Mouse (Mus musculus) ovary, postnatal 14 days (tissue): Measurements from ENCODE around the gene Kcnt2.
A peak's percentile ranks its signal among the peaks of the same experiment; 100 is the strongest.

ENCODE experiments used
- DNase-seq: peaks from one replicate; pipeline ENCODE4 v3.0.0; 2022; ENCODE audit warnings: low spot score

Gene Kcnt2

DNA sequence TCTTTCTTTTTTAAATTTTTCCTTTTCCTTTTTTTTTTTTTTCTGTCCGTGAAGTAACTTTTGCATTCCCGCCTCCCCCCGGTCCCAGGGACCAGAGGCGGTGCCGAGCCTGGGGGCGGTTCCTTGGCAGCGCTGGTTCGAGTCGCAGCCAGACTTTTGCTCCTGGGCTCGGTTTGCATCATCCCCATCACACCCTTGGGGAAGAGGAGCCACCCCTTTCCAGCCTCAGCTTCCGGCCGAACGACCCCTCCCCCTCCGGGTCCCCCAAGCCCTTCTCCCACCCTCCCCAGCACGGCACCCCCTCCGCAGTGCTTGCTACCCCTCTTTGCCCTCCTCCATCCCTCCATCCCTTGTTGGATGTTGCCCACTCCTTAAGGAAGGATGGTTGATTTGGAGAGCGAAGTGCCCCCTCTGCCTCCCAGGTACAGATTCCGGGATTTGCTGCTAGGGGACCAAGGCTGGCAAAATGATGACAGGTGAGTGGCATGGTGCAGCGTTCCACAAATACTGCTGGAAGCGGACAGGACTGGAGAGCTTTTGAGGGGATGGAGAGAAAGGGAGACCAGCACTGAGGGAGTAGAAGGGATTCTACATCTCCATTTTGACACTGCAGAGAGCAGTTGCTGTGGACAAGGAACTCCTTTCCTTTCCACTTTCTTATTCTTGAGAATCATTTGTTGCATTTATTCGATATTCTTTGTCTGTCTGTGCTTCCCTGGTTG, at the start of gene Kcnt2:
TSS of gene Kcnt2 (plus strand) at position 283 of the 722 bp plus-strand sequence.
- DNase-seq: peak; percentile 25

DNA sequence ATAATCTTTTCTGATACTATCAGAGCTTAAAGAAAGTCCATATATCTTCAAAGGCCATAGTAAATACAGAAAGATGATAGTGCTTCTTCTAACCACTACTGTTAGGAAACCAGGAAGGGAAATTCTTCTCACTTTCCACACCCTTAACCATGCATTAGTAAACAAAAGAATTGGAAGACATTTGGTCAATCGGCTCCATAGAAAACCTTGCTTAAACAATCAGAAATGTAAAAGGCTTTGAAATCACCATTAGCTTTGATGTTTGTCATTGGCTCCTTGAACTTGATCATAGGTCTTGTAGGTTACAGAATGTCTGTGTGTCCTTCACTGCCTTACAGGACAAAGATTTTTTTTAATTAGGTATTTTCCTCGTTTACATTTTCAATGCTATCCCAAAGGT, 40.6 kb upstream of the Kcnt2 start:
- DNase-seq: no peak

DNA sequence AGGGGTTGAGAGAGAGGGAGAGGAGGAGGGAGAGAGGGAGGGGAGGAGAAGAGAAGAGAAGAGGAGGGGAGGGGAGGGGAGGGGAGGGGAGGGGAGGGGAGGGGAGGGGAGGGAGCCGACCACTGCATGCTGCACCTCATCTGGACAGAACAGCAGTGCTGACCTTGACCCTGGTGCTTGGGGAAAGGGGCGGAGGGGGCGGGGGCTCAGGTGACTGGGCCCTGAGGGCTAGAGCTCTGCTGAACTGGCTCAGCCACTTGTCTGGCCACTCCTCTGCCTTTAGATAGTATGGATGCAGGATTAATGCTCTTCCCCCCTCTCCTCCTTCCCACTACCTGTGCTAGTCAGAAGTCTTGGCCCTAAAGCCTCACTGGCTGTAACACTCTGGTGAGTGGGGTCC, 20.7 kb upstream of the Kcnt2 start:
- DNase-seq: no peak

DNA sequence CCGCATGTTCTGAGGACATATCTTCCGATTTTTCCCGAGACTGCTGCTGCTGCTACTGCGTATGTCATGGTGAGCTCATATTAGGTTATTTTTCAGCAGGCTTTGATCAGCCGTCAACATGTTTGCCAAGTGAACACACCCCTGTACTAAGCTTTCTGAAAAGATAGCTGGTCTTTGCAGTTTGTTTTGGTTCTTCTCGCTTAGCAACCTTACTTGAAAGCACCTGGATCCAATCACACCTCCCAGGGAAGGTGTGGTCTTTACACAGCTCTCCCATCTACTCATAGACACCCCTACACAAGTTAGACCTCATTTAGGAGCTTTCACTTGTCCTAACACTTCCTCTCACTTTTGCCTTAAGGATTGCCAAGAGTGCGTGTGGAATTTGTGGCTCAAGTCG, 19.3 kb upstream of the Kcnt2 start:
- no peak for DNase-seq

DNA sequence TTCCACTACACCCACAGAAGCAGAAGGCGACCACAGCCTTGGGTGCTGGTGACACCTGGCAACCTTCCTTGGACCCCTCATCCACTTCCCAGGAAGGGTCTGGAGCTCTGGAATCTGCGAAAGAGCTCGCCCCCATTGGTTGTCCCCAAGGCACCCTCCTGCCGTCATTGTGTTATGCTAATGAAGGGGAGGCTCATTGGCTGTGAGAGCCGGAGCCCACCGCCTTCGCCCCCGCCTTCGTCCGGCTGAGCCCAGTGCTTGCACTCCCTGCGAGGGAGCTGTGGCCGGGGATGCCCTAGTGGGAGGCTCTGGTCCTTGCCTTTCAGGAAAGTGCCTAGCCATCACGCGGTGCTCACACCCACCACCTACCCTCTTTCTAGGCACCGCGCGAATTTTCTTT, 493 bp upstream of the Kcnt2 start:
- peak; percentile 50 for DNase-seq

DNA sequence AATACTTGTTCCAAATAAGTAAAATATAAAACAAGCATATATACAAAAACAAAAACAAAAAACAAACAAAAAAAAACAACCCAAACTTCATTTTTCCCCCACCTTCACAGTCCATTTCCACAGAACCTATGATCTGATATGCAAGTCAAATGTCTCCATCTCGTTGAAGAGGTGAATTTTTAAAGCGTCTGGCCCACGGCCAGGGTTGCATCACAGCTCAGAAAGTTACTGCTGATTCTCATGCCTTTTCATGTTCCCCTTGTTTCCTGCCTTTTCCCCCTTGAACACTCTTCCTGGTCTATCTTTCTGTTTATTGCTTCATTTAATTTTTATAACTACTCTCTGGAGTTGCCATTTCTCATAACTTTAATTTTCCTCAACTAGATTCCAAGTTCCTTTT, 18.7 kb downstream of the Kcnt2 start:
- no peak for DNase-seq

DNA sequence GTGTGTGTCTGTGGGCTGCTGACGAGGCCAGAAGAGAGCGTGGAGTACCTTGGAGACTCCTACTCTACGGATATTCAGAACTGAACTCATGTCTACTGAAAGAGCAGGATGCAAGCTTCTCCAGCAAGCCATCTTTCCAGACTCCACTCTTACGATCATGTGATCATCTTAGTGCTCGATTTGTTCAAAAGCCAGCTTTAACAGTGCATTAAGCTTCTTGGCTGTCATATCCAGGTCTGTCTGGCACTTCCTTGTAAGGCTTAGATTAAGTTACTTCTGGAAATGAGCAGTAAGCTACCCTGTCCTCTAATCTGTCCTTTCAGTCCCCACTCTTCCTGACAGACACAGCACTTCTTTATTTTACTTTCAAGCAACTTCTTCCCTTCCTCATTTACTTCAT, 20.1 kb downstream of the Kcnt2 start:
- no peak for DNase-seq

DNA sequence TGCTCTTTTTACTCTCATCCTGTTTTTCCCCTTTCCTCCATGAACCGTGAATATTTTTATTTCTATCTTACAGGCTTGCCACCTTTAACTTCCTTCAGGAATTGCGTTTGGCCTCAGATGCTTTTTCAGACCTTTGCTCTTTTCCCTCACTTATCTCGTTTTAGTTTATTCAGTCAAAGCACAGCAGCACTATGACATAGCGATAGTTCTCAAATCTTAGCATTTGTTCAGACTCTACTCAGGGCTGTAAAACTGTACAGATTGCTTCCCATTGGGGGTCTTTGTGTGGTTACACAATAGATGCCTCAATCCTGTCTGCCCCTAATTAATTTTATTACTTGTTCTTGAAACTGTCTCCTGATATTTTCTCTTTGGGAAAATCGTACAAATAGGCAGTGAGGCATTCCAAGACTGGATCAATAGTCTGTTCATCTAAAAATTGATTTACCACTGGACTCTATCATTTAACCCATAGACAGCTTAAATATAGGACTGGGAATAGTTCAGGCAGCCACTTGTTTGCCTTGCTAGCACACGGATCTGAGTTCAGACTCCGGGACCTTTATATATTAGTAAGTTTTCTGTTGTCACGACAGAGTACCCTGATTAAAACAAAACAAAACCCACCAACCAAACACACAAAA, 20.8 kb downstream of the Kcnt2 start:
- DNase-seq: no peak

DNA sequence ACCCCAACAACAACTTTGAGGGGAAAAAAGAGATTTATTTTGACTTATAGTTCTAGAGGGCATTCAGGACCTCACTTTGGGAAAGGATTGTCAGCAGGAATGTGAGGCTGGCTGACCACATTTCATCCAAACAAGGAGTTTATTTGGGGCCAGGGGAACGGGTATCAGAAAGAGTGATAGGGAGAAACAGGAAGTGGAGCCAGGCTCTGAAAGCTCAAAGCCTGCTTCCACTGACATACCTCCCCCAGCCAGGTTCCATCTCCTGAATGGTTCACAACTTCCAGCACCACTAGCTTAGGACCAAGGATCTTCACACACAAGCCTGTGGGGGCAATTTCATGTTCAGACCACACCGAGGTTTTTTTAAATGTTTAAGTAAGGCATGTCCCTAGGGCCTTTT, 21.3 kb downstream of the Kcnt2 start:
- no peak for DNase-seq

DNA sequence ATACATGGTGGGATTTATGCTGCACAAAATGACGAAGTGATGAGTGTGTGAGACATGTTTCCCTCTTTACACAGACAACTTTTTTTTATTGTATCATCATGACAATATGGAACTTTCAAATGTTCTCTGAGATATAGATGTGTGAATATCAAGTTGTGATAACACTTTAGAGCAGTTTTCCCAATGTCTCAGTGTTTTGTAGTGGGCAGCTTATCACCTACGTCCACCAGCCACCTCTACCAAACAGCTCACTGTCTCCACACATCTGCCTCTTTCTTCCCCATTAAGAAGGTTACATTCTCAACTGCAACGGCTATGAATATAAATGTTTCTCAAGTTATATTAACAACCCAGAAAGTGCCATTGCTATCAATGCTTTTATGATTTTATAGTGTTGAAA, 27.7 kb downstream of the Kcnt2 start:
- DNase-seq: no peak

DNA sequence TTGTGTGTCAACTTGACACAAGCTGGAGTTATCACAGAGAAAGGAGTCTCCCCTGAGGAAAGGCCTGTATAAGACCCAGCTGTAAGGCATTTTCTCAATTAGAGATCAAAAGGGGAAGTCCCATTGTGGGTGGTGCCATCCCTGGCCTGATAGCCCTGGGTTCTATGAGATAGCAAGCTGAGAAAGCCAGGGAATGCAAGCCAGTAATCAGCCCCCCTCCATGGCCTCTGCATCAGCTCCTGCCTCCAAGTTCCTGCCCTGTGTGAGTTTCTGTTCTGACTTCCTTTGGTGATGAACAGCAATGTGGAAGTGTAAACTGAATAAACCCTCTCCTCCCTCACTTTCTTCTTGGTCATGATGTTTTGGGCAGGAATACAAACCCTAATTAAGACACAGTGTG, 29.9 kb downstream of the Kcnt2 start:
- no peak for DNase-seq

DNA sequence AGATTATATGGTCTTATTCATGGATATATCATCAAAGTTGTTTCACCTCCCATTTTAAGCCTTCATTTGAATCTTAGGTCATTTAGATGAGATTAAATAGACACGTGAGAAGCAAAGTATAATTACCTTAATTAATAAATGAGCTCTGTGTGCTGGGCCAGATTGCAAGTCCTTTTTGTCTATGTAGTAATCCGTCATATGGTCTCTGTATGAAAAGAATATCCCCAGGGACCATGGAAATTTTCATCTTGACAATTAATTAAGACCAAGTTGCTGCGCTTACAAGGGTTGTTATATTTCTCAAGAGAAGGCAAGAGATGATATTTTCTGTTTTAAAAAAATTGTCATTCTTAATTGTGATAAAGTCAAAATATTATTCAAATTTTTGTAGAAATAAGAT, 47.2 kb downstream of the Kcnt2 start:
- DNase-seq: no peak

DNA sequence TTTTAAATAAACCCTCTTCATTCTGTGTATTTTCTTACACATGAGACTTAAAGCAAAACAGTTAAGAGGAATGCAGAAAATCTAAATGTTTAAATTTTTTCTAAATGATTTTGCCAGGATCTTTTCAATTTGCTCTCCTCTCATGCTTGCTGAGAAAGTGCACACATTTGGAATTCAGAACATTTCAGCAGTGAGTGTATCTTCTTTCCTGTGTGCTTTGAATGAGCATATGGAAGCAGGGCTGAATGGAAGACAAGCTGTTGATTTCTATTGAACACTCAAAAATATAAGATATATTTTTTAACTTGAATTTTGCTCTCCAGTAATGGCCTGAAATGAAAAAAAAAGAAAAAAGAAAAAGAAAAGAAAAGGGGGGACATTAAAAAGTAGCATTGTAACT, 49.5 kb downstream of the Kcnt2 start:
- no peak for DNase-seq

DNA sequence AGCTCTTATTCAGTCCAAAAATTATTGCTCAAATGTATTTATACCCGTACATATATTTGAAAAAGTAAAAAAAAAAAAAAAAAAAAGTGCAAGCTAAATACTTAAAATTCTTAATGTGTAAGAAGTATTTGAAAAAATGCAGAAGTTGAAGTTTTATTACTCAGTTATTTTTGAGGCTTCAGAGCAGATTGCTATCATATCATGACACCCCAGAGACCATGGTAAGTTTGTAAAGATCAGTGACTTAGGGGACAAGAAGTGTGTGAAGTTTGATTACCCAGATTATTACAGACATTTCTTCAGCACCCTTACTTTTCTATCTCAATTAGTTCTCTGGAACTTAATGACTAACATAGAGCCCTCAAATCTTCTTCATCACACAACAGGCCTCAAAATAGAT, 58.3 kb downstream of the Kcnt2 start:
- DNase-seq: no peak

DNA sequence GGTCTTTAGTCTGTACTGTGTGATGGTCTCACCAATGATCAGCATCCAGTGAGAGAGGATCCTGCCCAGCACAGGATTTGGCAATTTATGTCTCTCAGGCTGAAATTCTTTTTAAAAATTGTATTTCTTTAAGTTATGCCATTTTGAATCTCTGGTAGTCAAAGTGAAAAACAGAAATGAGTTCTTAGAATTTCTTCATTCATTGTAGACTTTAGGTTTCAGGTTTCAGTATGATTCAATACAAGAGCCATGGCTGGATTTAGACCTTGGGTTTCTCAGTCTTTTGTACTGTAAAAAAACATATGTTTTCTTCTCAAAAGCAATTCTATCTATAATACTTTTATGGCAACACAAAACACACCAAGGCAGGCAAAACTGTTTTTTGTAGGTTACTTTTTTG, 59.4 kb downstream of the Kcnt2 start:
- no peak for DNase-seq

DNA sequence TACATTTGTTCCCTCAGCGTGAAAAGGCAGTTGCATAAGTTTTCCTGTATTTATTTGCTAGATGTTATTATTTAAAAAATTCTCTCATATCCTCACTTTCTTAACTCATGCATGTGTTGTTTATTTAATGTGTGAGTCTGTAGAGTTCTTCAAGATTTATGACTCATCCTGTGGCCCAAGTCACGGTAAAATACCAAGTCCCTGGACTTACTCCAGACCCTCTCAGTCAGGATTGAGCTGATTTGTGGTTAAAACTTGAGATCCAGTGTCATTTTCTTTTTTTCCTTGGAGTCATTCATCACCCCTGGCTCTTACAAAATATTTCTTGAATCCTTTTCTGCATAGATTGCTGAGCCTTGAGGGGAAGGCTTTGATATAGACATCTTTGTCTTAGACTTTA, 60.4 kb downstream of the Kcnt2 start:
- DNase-seq: no peak

DNA sequence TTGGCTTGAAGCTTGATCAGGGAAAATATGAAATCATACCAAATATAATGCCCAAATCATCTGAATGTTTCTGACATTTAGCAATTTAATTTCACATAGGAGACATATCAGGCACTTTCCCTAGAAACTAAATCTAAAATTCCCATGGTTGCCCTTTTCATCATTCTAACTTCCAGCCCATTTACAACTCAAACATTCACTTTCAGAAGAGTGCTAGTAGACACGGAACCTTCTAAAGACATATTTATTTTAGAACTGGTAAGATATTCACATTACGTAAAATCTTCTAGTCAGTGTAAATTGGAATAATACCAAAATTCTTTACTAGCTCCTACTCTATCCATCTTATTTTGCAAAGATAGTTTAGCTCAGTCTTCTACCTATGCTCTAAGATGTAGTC, 64.8 kb downstream of the Kcnt2 start:
- no peak for DNase-seq

DNA sequence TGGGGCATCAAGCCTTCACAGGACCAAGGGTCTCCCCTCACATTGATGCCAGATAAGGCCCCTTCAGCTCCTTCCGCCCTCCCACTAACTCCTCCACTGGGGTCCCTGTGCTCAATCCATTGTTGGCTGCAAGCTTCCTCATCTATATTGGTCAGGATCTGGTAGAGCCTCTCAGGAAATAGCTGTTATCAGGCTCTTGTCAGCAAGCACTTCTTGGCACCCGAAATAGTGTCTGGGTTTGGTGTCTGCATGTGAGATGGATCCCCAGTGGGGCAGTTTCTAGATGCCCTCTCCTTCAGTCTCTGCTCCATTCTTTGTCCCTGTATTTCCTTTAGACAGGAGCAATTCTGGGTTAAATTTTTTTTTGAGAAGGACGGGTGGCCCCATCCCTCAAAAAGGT, 79.1 kb downstream of the Kcnt2 start:
- DNase-seq: no peak

DNA sequence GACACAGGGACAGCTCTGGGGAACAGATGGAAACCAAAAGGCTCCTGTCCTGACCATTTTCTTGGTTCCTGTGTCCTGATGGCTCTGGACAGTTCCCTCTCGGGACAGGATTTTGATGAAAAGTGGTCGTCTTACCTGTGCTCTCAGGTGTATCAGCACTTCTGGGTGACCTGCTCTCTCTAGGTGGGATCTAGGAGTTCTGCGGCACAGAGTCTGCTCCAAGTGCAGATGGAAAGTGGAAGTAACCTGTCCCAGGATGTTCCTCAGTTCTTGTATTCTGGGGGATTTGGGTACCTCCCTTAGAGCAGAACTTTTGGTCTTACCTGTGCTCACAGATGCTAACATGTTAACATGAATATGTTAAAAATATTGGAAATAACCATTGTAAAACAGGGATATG, 80.8 kb downstream of the Kcnt2 start:
- no peak for DNase-seq

DNA sequence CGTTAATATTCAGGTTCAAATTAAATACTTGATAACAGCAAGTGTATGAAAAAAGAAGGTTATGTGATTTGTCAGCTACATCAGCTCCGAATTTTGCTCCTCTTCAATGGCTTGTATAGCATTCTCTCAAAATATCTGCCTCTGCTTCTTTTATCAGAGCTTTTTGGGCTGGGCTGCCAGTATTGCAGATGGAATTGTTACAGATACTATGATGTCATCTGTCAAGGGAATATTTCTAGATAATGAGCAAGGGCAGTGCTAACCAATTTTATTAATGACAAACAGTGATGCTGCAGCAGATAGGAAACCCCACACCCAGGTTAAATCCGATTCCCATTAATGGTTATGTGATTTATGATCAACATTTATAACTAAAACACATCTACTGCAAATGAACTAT, 87.7 kb downstream of the Kcnt2 start:
- no peak for DNase-seq

DNA sequence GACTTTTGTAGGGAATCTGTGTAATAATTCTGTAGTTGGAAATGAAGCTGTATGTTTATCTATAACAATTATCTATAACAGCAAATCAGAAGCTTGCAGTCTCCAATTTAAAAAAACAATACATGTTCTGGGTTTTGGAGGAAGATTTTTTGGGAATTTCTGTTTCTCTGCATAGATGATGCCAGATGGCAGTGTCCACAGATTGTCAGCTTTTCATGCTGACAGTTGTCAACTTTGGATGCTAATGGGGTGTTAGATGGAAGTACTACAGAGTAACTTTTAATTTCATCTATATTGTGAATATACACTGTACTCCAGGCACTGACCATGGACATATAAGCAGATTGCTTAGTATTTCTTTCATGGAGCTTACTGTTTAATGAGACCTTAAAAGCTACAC, 92.5 kb downstream of the Kcnt2 start:
- no peak for DNase-seq

DNA sequence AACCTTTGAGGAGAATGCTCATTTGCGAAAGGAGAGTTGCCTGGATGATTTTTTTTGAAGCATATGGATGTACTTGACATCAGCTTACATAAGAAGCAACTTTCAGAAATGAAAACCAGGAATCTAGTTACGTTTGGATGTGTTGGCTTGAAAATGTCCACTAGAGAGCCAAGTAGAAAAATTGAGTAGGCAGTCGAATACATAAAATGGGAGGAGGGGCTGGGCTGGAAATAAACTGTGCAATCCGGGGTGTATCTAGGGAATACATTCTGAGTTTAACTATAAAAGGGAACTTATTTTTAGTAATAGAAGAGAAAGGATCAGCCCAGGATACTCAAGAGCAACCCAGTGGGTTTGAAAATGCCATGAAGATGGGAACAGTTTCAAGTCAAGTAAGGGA, 93.4 kb downstream of the Kcnt2 start:
- DNase-seq: no peak

DNA sequence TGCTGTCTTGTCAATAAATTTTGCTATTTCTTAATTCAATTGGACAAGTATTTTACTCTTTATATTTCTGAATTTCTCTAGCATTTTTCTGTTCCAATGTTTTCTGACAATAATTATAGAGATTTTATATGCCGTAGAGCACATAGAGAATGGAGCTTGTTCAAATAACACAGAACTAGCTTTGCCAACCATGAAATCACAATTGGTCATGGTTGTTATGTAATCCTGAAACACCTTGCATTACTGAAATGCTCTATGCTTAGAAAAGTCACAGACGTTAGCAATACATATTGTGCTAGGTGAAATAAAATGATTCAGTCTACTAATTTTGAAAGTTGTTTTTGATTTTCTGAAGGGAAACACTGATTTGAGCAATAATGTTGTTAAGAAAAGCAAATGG, 118.8 kb downstream of the Kcnt2 start:
- no peak for DNase-seq

DNA sequence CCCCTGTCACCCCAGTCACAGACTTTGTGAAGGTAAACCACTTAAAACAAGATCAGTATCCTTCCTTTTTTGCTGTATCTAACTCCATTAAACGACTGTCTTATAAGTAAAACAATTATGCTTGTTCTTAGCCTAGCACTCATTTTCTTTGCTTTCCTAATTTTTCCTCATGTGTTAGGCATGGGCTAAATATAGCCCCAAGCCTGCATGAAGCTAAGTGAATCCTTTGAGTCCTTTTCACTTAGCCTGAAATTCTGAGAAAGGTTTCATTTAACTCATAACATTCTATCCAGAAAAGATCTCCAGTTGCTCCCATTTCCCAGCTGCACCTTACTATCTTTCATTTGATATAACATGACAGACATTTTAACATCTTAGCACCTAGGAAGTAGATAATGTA, 127.6 kb downstream of the Kcnt2 start:
- no peak for DNase-seq
